Mouse (Mus musculus) regulatory T cell (primary cell): Measurements from ENCODE around the gene Flt4.

ENCODE experiments used
- in situ Hi-C: fragments of 300-600 bp; cut with MboI, MseI; formaldehyde crosslinking; loops from one replicate; pipeline ENCODE4 v1.15.1; 2025; ENCODE audit warnings: high pct_unique_total_duplicates

Flt4 gene

GRCm38 (mm10) chr11:49645677-49646076 is 36.6 kb downstream of the Flt4 start:
- in situ Hi-C loops, result no loop called here

- in situ Hi-C loops, result loop anchor here (5.0 kb wide), 1 partner anchor 217 kb away; no protein-coding TSS in a partner anchor
Observed at GRCm38 (mm10) chr11:49650113-49650993, 41.3 kb downstream of the Flt4 start.

GRCm38 (mm10) chr11:49650994-49651761 is 42.1 kb downstream of the Flt4 start:
- in situ Hi-C loops, result loop anchor here (5.0 kb wide), 1 partner anchor 216 kb away; no protein-coding TSS in a partner anchor

- in situ Hi-C loops, result loop anchor here (5.0 kb wide), 1 partner anchor 215 kb away; no protein-coding TSS in a partner anchor
Observed at GRCm38 (mm10) chr11:49651762-49652322, 42.8 kb downstream of the Flt4 start.

- in situ Hi-C loops, result loop anchor here (5.0 kb wide), 1 partner anchor 215 kb away; no protein-coding TSS in a partner anchor
Observed at GRCm38 (mm10) chr11:49652401-49653078, 43.5 kb downstream of the Flt4 start.

GRCm38 (mm10) chr11:49653079-49653408 is 44.0 kb downstream of the Flt4 start:
- in situ Hi-C loops, result loop anchor here (5.0 kb wide), 1 partner anchor 214 kb away; no protein-coding TSS in a partner anchor

GRCm38 (mm10) chr11:49654651-49655050 is 45.6 kb downstream of the Flt4 start:
- in situ Hi-C loops, result loop anchor here (5.0 kb wide), 2 partner anchors 213 to 308 kb away; no protein-coding TSS in a partner anchor

GRCm38 (mm10) chr11:49655501-49655900 is 46.4 kb downstream of the Flt4 start:
- in situ Hi-C loops, result loop anchor here (5.0 kb wide), 1 partner anchor 307 kb away; no protein-coding TSS in a partner anchor

- in situ Hi-C loops, result loop anchor here (5.0 kb wide), 1 partner anchor 304 kb away; no protein-coding TSS in a partner anchor
Observed at GRCm38 (mm10) chr11:49658065-49658464, 49.0 kb downstream of the Flt4 start.

- in situ Hi-C loops, result loop anchor here (5.0 kb wide), 1 partner anchor 303 kb away; no protein-coding TSS in a partner anchor
Observed at GRCm38 (mm10) chr11:49658791-49659469, 49.9 kb downstream of the Flt4 start.

GRCm38 (mm10) chr11:49659470-49659799 is 50.4 kb downstream of the Flt4 start:
- in situ Hi-C loops, result loop anchor here (5.0 kb wide), 1 partner anchor 303 kb away; no protein-coding TSS in a partner anchor

GRCm38 (mm10) chr11:49662292-49662780 is 53.3 kb downstream of the Flt4 start:
- in situ Hi-C loops, result no loop called here

GRCm38 (mm10) chr11:49663310-49663709 is 54.2 kb downstream of the Flt4 start, which contains the start of gene Scgb3a1:
Gene Scgb3a1 (plus strand): TSS chr11:49663610.
- in situ Hi-C loops, result no loop called here

GRCm38 (mm10) chr11:49664262-49665140 is 55.4 kb downstream of the Flt4 start:
- in situ Hi-C loops, result no loop called here

GRCm38 (mm10) chr11:49665462-49665861 is 56.4 kb downstream of the Flt4 start:
- in situ Hi-C loops, result no loop called here

GRCm38 (mm10) chr11:49673433-49673832 is 64.4 kb downstream of the Flt4 start:
- in situ Hi-C loops, result no loop called here

- in situ Hi-C loops, result no loop called here
Observed at GRCm38 (mm10) chr11:49684237-49684973, 75.3 kb downstream of the Flt4 start.

- in situ Hi-C loops, result no loop called here
Observed at GRCm38 (mm10) chr11:49695013-49695412, 86.0 kb downstream of the Flt4 start.

GRCm38 (mm10) chr11:49695695-49696094 is 86.6 kb downstream of the Flt4 start:
- in situ Hi-C loops, result no loop called here
